Mouse (Mus musculus): ENCODE measurements at regions not wholly inside any gene's neighbourhood (a gene's known extent, or its start where the extent isn't known, plus 50 kb on each side); places are given as distances from the start of the nearest gene placed in this dataset.

DNA sequence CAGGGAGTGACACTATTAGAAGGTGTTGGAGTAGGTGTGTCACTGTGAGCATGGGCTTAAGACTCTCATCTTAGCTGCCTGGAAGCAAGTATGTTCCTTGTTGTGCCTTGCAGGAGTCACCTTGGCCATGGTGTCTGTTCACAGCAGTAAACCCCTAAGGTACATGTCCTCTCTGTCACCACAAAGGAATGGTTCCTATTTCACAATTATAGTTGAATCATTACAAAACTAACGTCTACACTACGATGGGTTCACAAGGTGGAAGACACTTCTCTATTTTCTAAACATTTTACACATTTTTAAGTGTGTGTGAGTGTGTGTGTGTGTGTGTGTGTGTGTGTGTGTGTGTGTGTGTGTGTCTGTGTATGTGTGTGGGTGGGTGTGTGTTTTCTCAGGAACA, 485.4 kb downstream of the Adgrl2 start:
- TF ChIP-seq CTCF (IDR thresholded peaks at IDR 0.05; ENCODE audit: borderline replicate concordance, insufficient read depth, low read length) (no peak), POLR2A (IDR thresholded peaks at IDR 0.05; ENCODE audit: low read depth, low read length) (no peak)

Data from embryonic fibroblast, embryonic 13.5 days (primary cell).